Mouse (Mus musculus) hematopoietic multipotent progenitor cell, adult 10-12 weeks (in vitro differentiated cells): ENCODE results near the gene Tuba4a. TPM values are rescaled to one million over a fixed set of nuclear protein-coding genes. Genes with fewer than 3 reads are reported as not detected.

Experiments
- polyA plus RNA-seq: library from polyadenylated mRNA; stranded (reverse); fragments of >175 nt; gene quantifications from 2 replicates; pipeline ENCODE4 v1.2.3, GENCODE M21; 2012; ENCODE audit warnings: low replicate concordance

The Tuba4a gene
- polyA plus RNA-seq, result 16.3 and 47.0 TPM in 2 replicates

DNA sequence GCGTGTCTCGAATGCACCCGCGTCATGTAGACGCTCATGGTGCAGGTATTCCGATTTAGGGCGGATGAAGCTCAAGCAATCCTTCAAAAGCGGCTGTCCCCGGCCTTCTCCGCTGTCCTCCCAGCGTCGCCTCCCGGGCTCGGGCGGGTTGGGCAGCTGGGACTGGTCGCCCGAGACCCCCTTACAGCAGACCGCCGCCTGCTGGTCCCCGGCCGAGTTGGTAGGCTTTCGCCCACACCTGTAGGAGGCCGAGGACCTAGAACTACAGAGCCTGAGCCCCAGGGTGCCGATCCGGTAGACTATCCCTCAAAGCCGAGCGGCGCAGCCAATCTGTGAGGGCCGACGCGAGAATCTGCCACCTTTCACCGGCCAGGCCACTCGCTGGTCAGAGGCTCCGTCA lies at the start of gene Tuba4a:
Gene Tuba4a (minus strand): TSS at position 335 of the 400 bp plus-strand sequence.

GRCm38 (mm10) chr1:75264091-75264880 lies 44.6 kb upstream of the Tuba4a start, which contains the start of gene Ptprn:
TSS of gene Ptprn (minus strand) at chr1:75264502.

GRCm38 (mm10) chr1:75236117-75237050 lies 16.7 kb upstream of the Tuba4a start, which contains the start of gene Dnajb2:
TSS of gene Dnajb2 (plus strand) at chr1:75236406.

DNA sequence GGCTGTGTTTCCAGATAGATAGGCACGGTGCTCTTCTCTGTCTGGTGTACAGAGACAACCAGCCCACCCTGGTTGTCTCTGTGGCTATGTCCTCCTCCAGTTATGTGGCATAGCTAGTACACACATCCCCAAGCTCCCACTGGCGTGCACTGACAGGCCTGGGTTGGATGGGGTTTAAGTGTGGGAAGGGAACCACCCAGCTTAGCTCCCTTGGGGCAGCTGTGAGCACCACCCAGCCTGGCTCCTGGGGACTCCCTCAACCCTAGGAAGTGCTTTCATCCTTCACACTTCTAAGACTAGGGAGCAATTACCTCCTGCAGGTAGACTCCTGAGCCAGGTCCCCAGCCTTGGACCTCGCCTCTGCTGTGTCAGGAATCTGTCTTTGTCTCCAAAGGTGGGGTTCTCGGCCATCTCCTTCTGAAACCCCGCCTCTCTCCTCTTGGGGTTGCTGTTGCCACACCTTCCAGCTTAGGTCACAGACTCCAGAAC lies 12.0 kb upstream of the Tuba4a start, which contains the start of gene A630095N17Rik:
Gene A630095N17Rik (minus strand): TSS at position 439 of the 489 bp plus-strand sequence.

GRCm38 (mm10) chr1:75210136-75211087 lies 9.3 kb downstream of the Tuba4a start, which contains the start of the genes Glb1l and Stk16:
TSS of gene Glb1l (minus strand) at chr1:75210813.
TSS of gene Stk16 (plus strand) at chr1:75210838.

DNA sequence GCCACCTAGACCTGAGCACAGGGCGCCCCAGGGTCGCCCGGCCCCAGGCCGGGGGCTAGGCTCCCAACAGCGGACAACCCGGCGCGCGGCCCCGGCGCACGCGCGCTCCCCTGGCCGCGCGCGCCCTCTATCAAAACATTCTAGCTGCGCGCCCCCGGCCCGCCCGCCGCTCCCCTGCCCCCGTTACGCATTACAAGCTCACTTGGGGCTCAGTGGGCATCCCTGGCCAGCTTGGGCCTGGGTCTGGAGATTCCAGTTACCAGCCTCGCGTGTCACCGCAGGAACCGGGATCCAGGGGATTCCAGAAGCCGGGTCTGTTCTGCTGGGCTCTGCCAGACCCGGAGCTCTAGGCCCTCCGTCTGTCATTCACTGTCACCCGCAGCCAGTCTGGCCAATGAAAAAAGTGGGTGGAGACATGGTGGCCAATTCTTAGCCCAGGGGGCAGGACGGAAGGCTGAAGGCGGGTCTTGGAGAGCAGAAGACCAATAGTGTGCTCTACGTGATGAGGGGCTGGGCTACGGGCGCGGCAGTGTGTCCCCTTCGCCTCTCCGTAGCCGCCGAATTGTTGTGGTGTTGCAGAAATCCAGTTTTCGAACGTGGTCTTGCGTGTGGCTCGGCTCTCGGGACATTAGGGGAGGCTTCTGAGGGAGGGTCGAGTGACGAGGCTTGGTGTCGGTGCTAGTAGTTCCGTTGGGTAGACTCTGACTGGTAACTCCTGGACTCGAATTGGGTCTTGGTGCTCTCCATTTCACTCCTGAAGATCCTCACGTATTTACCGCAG lies 27.9 kb downstream of the Tuba4a start, which contains the start of the genes Ankzf1 and Atg9a:
Gene Ankzf1 (plus strand): TSS at position 530 of the 781 bp plus-strand sequence.
Gene Atg9a (minus strand): TSS at position 575 of the 781 bp plus-strand sequence.

DNA sequence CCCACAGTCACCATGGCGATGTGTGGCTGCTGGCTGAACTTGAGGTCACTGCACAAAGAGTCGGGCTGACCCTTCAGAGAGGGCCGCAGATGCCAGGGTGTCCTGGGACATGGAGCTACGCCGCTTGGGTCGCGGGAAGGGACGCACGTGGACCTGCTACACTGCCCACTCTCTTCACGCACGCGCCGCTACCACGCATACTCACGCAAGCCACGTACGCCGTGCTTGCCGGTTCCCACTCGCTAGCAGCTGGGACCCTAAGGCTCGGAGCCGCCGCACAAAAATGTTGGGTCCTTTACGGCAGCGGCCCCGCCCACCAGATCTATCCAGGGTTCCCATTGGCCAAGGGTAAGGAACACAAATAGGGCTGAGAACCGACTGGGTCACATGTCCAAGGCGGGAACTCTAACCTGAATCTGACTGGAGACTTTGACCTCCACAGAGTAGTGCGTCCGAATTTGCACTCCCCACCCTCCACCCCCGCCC lies 39.5 kb downstream of the Tuba4a start, which contains the start of gene Abcb6:
Gene Abcb6 (minus strand): TSS at position 288 of the 486 bp plus-strand sequence.

DNA sequence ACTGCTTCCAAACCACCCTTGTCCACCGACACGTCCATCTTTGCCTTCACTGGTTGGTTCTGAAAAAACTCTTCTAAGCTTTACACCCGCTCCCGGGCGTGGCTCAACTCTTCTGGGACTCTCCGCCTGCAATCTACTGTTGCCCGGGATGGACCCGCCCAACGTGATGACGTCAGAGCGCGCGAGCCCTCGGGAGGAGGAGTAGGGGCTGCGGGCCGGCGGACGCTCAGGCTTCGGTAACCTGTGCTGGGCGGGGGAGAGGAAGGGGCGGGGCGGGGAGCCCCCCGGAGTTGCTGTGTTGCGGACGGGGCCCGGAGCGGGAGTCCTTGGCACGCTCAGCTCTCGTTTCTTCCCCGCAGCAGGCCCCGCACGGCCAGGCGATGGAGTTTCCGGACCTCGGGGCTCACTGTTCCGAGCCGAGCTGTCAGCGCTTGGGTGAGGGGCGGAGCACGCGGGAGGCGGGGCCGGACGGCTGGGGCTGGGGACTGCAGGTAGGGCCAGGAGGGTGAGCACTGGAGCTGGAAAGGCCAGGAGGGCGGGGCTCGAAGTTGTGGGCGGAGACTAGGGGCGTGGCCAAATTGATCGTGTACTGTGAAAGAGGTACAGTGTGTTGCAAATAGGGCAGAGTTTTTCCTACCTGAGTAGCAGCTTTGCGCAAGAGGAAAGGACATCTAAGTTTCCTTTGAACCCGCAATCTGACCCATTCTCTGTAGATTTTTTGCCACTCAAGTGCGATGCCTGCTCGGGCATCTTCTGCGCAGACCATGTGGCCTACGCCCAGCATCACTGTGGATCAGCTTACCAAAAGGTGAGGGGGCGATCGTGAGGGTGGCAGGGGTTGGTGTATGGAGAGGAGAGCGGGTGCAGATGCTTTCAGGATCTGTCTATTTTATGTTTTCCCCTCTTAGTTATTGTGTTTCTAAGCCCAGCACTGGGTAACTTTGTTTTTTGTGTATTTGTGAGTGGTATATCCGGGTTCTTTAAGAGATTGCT lies 50.9 kb downstream of the Tuba4a start, which contains the start of gene Zfand2b:
Gene Zfand2b (plus strand): TSS at position 175 of the 993 bp plus-strand sequence.

Other genes with a start within 250 kb of the Tuba4a start
- 0.49 and 0.71 TPM in 2 replicates for gene Nhej1, start 94.7 kb downstream of the Tuba4a start, polyA plus RNA-seq
- gene Slc23a3, start 86.0 kb downstream of the Tuba4a start, polyA plus RNA-seq, result 0.15 TPM in 1 of 2 replicates, not detected in the other
- 63.0 and 65.5 TPM in 2 replicates for gene Cnppd1, start 77.2 kb downstream of the Tuba4a start, polyA plus RNA-seq
- 81.2 and 167 TPM in 2 replicates for gene Retreg2, start 77.1 kb downstream of the Tuba4a start, polyA plus RNA-seq
- gene Zfand2b, start 51.2 kb downstream of the Tuba4a start, polyA plus RNA-seq, result 18.0 and 31.8 TPM in 2 replicates
- 0.13 and 7.2 TPM in 2 replicates for gene Abcb6, start 39.5 kb downstream of the Tuba4a start, polyA plus RNA-seq
- gene Ankzf1, start 27.7 kb downstream of the Tuba4a start, polyA plus RNA-seq, result 11.8 and 19.3 TPM in 2 replicates
- gene Atg9a, start 27.7 kb downstream of the Tuba4a start, polyA plus RNA-seq, result 41.2 and 51.7 TPM in 2 replicates
- gene Glb1l, start 9.1 kb downstream of the Tuba4a start, polyA plus RNA-seq, result 0.58 and 0.97 TPM in 2 replicates
- 61.2 and 158 TPM in 2 replicates for gene Stk16, start 9.0 kb downstream of the Tuba4a start, polyA plus RNA-seq
- 0.28 TPM in 1 of 2 replicates, not detected in the other for gene A630095N17Rik, start 12.2 kb upstream of the Tuba4a start, polyA plus RNA-seq
- 18.6 and 44.4 TPM in 2 replicates for gene Dnajb2, start 16.5 kb upstream of the Tuba4a start, polyA plus RNA-seq
- gene Ptprn, start 44.6 kb upstream of the Tuba4a start, polyA plus RNA-seq, result 0.25 and 0.55 TPM in 2 replicates
- not detected in 2 replicates for gene Resp18, start 58.5 kb upstream of the Tuba4a start, polyA plus RNA-seq
- 31.1 and 62.9 TPM in 2 replicates for gene Dnpep, start 98.1 kb upstream of the Tuba4a start, polyA plus RNA-seq
- 0.42 and 3.0 TPM in 2 replicates for gene Des, start 140.5 kb upstream of the Tuba4a start, polyA plus RNA-seq
- 1.3 and 3.6 TPM in 2 replicates for gene Speg, start 155.4 kb upstream of the Tuba4a start, polyA plus RNA-seq
- gene Gmppa, start 216.1 kb upstream of the Tuba4a start, polyA plus RNA-seq, result 112 and 181 TPM in 2 replicates
- gene Asic4, start 230.6 kb upstream of the Tuba4a start, polyA plus RNA-seq, result not detected in 2 replicates